Mouse (Mus musculus) spleen, adult 18-20 months (tissue): Measurements from ENCODE around the gene Gabra5.

Experiments
- DNase-seq, 2 experiments: peaks; one replicate each; pipeline ENCODE4 v3.0.0; 2022; ENCODE audit warnings: mixed read lengths in 2 of 2

Gabra5 gene

GRCm38 (mm10) chr7:57509681-57510141 lies at the start of gene Gabra5:
Gabra5 (minus strand) TSS chr7:57510059.
- no peak for DNase-seq

- DNase-seq = no peak
Measured at GRCm38 (mm10) chr7:57538565-57538964, 28.7 kb upstream of the Gabra5 start.

GRCm38 (mm10) chr7:57532676-57533075 lies 22.8 kb upstream of the Gabra5 start:
- DNase-seq = no peak

GRCm38 (mm10) chr7:57529954-57530353 lies 20.1 kb upstream of the Gabra5 start:
- no peak for DNase-seq

GRCm38 (mm10) chr7:57529451-57529850 lies 19.6 kb upstream of the Gabra5 start:
- DNase-seq = no peak

- DNase-seq = no peak
Measured at GRCm38 (mm10) chr7:57512955-57513354, 3.1 kb upstream of the Gabra5 start.

GRCm38 (mm10) chr7:57508860-57509632 lies 813 bp downstream of the Gabra5 start:
- no peak for DNase-seq

GRCm38 (mm10) chr7:57502809-57503208 lies 7.0 kb downstream of the Gabra5 start:
- no peak for DNase-seq

GRCm38 (mm10) chr7:57491795-57492194 lies 18.1 kb downstream of the Gabra5 start:
- DNase-seq = no peak

- no peak for DNase-seq
Measured at GRCm38 (mm10) chr7:57486907-57487306, 23.0 kb downstream of the Gabra5 start.

- DNase-seq = no peak
Measured at GRCm38 (mm10) chr7:57482896-57483295, 27.0 kb downstream of the Gabra5 start.

- no peak for DNase-seq
Measured at GRCm38 (mm10) chr7:57473811-57474525, 35.9 kb downstream of the Gabra5 start.

- no peak for DNase-seq
Measured at GRCm38 (mm10) chr7:57471316-57471715, 38.5 kb downstream of the Gabra5 start.

GRCm38 (mm10) chr7:57460354-57460753 lies 49.5 kb downstream of the Gabra5 start:
- no peak for DNase-seq

- no peak for DNase-seq
Measured at GRCm38 (mm10) chr7:57448239-57448638, 61.6 kb downstream of the Gabra5 start.

- DNase-seq = no peak
Measured at GRCm38 (mm10) chr7:57422675-57423074, 87.2 kb downstream of the Gabra5 start.

GRCm38 (mm10) chr7:57421044-57421443 lies 88.8 kb downstream of the Gabra5 start:
- DNase-seq = no peak

- no peak for DNase-seq
Measured at GRCm38 (mm10) chr7:57419392-57419791, 90.5 kb downstream of the Gabra5 start, which contains the start of gene Gabrb3. Gabrb3 (plus strand) TSS chr7:57419692.

- DNase-seq = no peak
Measured at GRCm38 (mm10) chr7:57412896-57413295, 97.0 kb downstream of the Gabra5 start.

- DNase-seq = no peak
Measured at GRCm38 (mm10) chr7:57411163-57411562, 98.7 kb downstream of the Gabra5 start.

GRCm38 (mm10) chr7:57393551-57393950 lies 116.3 kb downstream of the Gabra5 start:
- no peak for DNase-seq

- no peak for DNase-seq
Measured at GRCm38 (mm10) chr7:57390046-57390445, 119.8 kb downstream of the Gabra5 start.

- DNase-seq = no peak
Measured at GRCm38 (mm10) chr7:57387341-57387654, 122.6 kb downstream of the Gabra5 start.
